Mouse (Mus musculus) heart, postnatal 0 days (tissue): ENCODE data around the gene Chchd5. TPM values are rescaled to one million over a fixed set of nuclear protein-coding genes. Genes with fewer than 3 reads are reported as not detected.
A peak's percentile ranks its signal among the peaks of the same experiment; 100 is the strongest.

Experiments used
- ATAC-seq: fragments of 200-750 bp; cut with Nextera tagmentation; 2 replicates; pipeline ENCODE4 v1.8.0; 2017; ENCODE audit warnings: low read depth, moderate number of reproducible peaks, moderate library complexity; ENCODE audit not compliant: insufficient read depth
- DNase-seq: peaks from one replicate; pipeline ENCODE4 v3.0.0-alpha.2; 2016; ENCODE audit warnings: low spot score
- H3K27ac ChIP-seq: fragments of 300-500 bp; sonication (generic); 2 replicates; pipeline ENCODE4 v1.5.1; 2014; ENCODE audit warnings: low read depth, mild to moderate bottlenecking
- H3K27me3 ChIP-seq: fragments of 300-500 bp; sonication (generic); 2 replicates; pipeline ENCODE4 v1.6.1; 2014; ENCODE audit warnings: low read length, mixed read lengths; ENCODE audit not compliant: control insufficient read depth, insufficient read depth
- H3K36me3 ChIP-seq: fragments of 300-500 bp; sonication (generic); replicated peaks from 2 replicates; pipeline ENCODE4 v1.6.1; 2014; ENCODE audit warnings: low read length, mixed read lengths; ENCODE audit not compliant: control insufficient read depth, insufficient read depth
- H3K4me1 ChIP-seq: fragments of 300-500 bp; sonication (generic); 2 replicates; pipeline ENCODE4 v1.6.1; 2014; ENCODE audit warnings: antibody characterized with exemption; ENCODE audit not compliant: control insufficient read depth, insufficient read depth
- H3K4me2 ChIP-seq: fragments of 300-500 bp; sonication (generic); 2 replicates; pipeline ENCODE4 v1.6.1; 2014; ENCODE audit warnings: low read depth, mild to moderate bottlenecking, low read length, moderate library complexity
- H3K4me3 ChIP-seq: fragments of 300-500 bp; sonication (generic); 2 replicates; pipeline ENCODE4 v1.5.1; 2014; ENCODE audit warnings: low read depth, low read length
- H3K9ac ChIP-seq: fragments of 300-500 bp; sonication (generic); replicated peaks from 2 replicates; pipeline ENCODE4 v1.6.1; 2014; ENCODE audit warnings: low read depth, low read length, mixed read lengths
- H3K9me3 ChIP-seq: fragments of 300-500 bp; sonication (generic); replicated peaks from 2 replicates; pipeline ENCODE4 v1.6.1; 2016; ENCODE audit warnings: low read length; ENCODE audit not compliant: control insufficient read depth
- CTCF ChIP-seq: IDR thresholded peaks from 2 replicates; pipeline ENCODE4 v1.5.1; 2016; ENCODE audit warnings: antibody characterized with exemption, control low read depth, low read depth
- EP300 ChIP-seq: IDR thresholded peaks from 2 replicates; pipeline ENCODE4 v1.6.1; 2016; ENCODE audit warnings: antibody characterized with exemption, low read depth
- WGBS: fragments of 180-500 bp; shearing (Covaris S2); extraction: QIAGEN DNeasy Blood & Tissue Kit; methylation state at CpG from one replicate; pipeline ENCODE4 v1.1.7; 2014; 5-methylcytosine and 5-hydroxymethylcytosine counted together
- polyA plus RNA-seq: library from polyadenylated mRNA; unstranded; fragments of >200 nt; fragmentation: Nextera tagmentation; extraction: Ambion mirVana; gene quantifications from 2 replicates; pipeline ENCODE4 v1.2.1, GENCODE M21; 2015
- total RNA-seq: library from RNA; depleted of rRNA; stranded (reverse); fragments of >200 nt; gene quantifications from 2 replicates; pipeline ENCODE4 v1.2.3, GENCODE M21; 2014; ENCODE audit warnings: low replicate concordance

Chchd5 gene
- total and polyA plus RNA-seq, 2 experiments from 2014 or later: 17.6 to 19.4 TPM

GRCm38 (mm10) chr2:129133006-129133805 lies 3.7 kb downstream of the Chchd5 start:
- no peak for DNase-seq
- peaks cover 11% of the 10 kb centered on the region for H3K36me3 ChIP-seq
- H3K9ac ChIP-seq: no peak overlapping the region
- no peak overlapping the region for H3K27ac ChIP-seq
- H3K4me1 ChIP-seq: peaks cover 10% of the 10 kb centered on the region
- WGBS: 96% methylated on average over 14 of the region's 14 CpGs
- ATAC-seq: no peak
- H3K4me2 ChIP-seq: no peak overlapping the region
- no peaks in the 10 kb centered on the region for H3K9me3 ChIP-seq
- no peak overlapping the region for H3K4me3 ChIP-seq
- TF ChIP-seq CTCF (no peak), EP300 (no peak)
- H3K27me3 ChIP-seq: no peaks in the 10 kb centered on the region

GRCm38 (mm10) chr2:129139906-129140305 lies 10.4 kb downstream of the Chchd5 start:
- Histone ChIP-seq H3K27me3 (no peaks in the 10 kb centered on the region), H3K4me2 (no peak overlapping the region), H3K36me3 (no peaks in the 10 kb centered on the region), H3K9me3 (no peaks in the 10 kb centered on the region), H3K9ac (no peak overlapping the region), H3K4me1 (no peaks in the 10 kb centered on the region), H3K27ac (no peak overlapping the region), H3K4me3 (no peak overlapping the region)
- no peak for DNase-seq
- WGBS: 82% methylated on average over 10 of the region's 10 CpGs
- ATAC-seq: no peak
- TF ChIP-seq CTCF (no peak), EP300 (no peak)

- H3K27ac ChIP-seq: no peak overlapping the region
- no peak overlapping the region for H3K4me3 ChIP-seq
- 44% methylated on average over 2 of the region's 2 CpGs for WGBS
- DNase-seq (no peak), ATAC-seq (no peak)
- TF ChIP-seq EP300: no peak
- no peak for TF ChIP-seq CTCF
- no peak overlapping the region for H3K4me2 ChIP-seq
- no peaks in the 10 kb centered on the region for H3K4me1 ChIP-seq
- no peaks in the 10 kb centered on the region for H3K36me3 ChIP-seq
- no peak overlapping the region for H3K9ac ChIP-seq
- H3K27me3 ChIP-seq: no peaks in the 10 kb centered on the region
- no peaks in the 10 kb centered on the region for H3K9me3 ChIP-seq
These were observed 19.3 kb downstream of the Chchd5 start for GRCm38 (mm10) chr2:129148836-129149235.

GRCm38 (mm10) chr2:129150386-129150785 lies 20.9 kb downstream of the Chchd5 start:
- DNase-seq (no peak), ATAC-seq (no peak)
- no peak overlapping the region for H3K4me3 ChIP-seq
- H3K4me1 ChIP-seq: no peaks in the 10 kb centered on the region
- no peak for TF ChIP-seq EP300
- TF ChIP-seq CTCF: no peak
- H3K36me3 ChIP-seq: no peaks in the 10 kb centered on the region
- no peak overlapping the region for H3K27ac ChIP-seq
- H3K9me3 ChIP-seq: no peaks in the 10 kb centered on the region
- no peak overlapping the region for H3K4me2 ChIP-seq
- H3K27me3 ChIP-seq: no peaks in the 10 kb centered on the region
- WGBS: 72% methylated on average over 5 of the region's 5 CpGs
- no peak overlapping the region for H3K9ac ChIP-seq

GRCm38 (mm10) chr2:129151111-129151510 lies 21.6 kb downstream of the Chchd5 start:
- no peak overlapping the region for H3K4me3 ChIP-seq
- H3K9me3 ChIP-seq: no peaks in the 10 kb centered on the region
- H3K27me3 ChIP-seq: no peaks in the 10 kb centered on the region
- no peak overlapping the region for H3K27ac ChIP-seq
- DNase-seq (no peak), ATAC-seq (no peak)
- WGBS: 82% methylated on average over 9 of the region's 9 CpGs
- H3K4me2 ChIP-seq: no peak overlapping the region
- H3K9ac ChIP-seq: no peak overlapping the region
- H3K36me3 ChIP-seq: no peaks in the 10 kb centered on the region
- H3K4me1 ChIP-seq: no peaks in the 10 kb centered on the region
- TF ChIP-seq EP300 (no peak), CTCF (no peak)

- no peak overlapping the region for H3K4me2 ChIP-seq
- no peak overlapping the region for H3K4me3 ChIP-seq
- H3K9me3 ChIP-seq: no peaks in the 10 kb centered on the region
- no peak for ATAC-seq
- no peak for DNase-seq
- no peak overlapping the region for H3K27ac ChIP-seq
- TF ChIP-seq CTCF (0 out of 2 replicates have a peak, but pooled peaks have one; percentile 2), EP300 (no peak)
- H3K4me1 ChIP-seq: no peaks in the 10 kb centered on the region
- no peaks in the 10 kb centered on the region for H3K27me3 ChIP-seq
- WGBS: 65% methylated on average over 1 of the region's 1 CpGs
- H3K9ac ChIP-seq: no peak overlapping the region
- no peaks in the 10 kb centered on the region for H3K36me3 ChIP-seq
These were observed 23.3 kb downstream of the Chchd5 start for GRCm38 (mm10) chr2:129152751-129153150.
